Mouse (Mus musculus): ENCODE measurements around the gene Etv6. TPM values are rescaled to one million over a fixed set of nuclear protein-coding genes. Genes with fewer than 3 reads are reported as not detected.

The Etv6 gene
- polyA plus RNA-seq, 1 experiment from 2014 or later, result 13.0 TPM

- H3K4me1 ChIP-seq (replicated peaks; ENCODE audit: control insufficient read depth, insufficient read depth, low read length), result peaks cover 34% of the 10 kb centered on the region
Measured at GRCm38 (mm10) chr6:134115219-134115968, 79.9 kb downstream of the Etv6 start.

GRCm38 (mm10) chr6:134117380-134117938, 82.0 kb downstream of the Etv6 start:
- Histone ChIP-seq H3K9ac (ENCODE audit: low read depth, low read length) (no peak overlapping the region), H3K9me3 (ENCODE audit: control insufficient read depth, low read length) (no peaks in the 10 kb centered on the region), H3K27me3 (replicated peaks; ENCODE audit: control insufficient read depth, insufficient read depth, low read length) (no peaks in the 10 kb centered on the region), H3K4me1 (replicated peaks; ENCODE audit: control insufficient read depth, insufficient read depth, low read length) (peaks cover 27% of the 10 kb centered on the region), H3K36me3 (ENCODE audit: control insufficient read depth, insufficient read depth, low read length) (no peaks in the 10 kb centered on the region), H3K27ac (ENCODE audit: low read depth, low read length) (no peak overlapping the region), H3K4me2 (no peak overlapping the region), H3K4me3 (ENCODE audit: low read depth, low read length) (no peak overlapping the region)
- no peak for DNase-seq (ENCODE audit: low spot score)
- no peak for ATAC-seq (replicated peaks; ENCODE audit: low FRiP score)
- 72% methylated on average over 13 of the region's 13 CpGs for WGBS

More at GRCm38 (mm10) chr6:134115219-134115968, 79.9 kb downstream of the Etv6 start:
- Histone ChIP-seq H3K27me3 (replicated peaks; ENCODE audit: control insufficient read depth, insufficient read depth, low read length) (no peaks in the 10 kb centered on the region), H3K36me3 (ENCODE audit: control insufficient read depth, insufficient read depth, low read length) (no peaks in the 10 kb centered on the region), H3K9me3 (ENCODE audit: control insufficient read depth, low read length) (no peaks in the 10 kb centered on the region), H3K27ac (ENCODE audit: low read depth, low read length) (no peak overlapping the region), H3K9ac (ENCODE audit: low read depth, low read length) (no peak overlapping the region), H3K4me2 (no peak overlapping the region), H3K4me3 (ENCODE audit: low read depth, low read length) (no peak overlapping the region)
- ATAC-seq (replicated peaks; ENCODE audit: low FRiP score) (no peak), DNase-seq (ENCODE audit: low spot score) (no peak)
- WGBS, result 71% methylated on average over 14 of the region's 14 CpGs

DNA sequence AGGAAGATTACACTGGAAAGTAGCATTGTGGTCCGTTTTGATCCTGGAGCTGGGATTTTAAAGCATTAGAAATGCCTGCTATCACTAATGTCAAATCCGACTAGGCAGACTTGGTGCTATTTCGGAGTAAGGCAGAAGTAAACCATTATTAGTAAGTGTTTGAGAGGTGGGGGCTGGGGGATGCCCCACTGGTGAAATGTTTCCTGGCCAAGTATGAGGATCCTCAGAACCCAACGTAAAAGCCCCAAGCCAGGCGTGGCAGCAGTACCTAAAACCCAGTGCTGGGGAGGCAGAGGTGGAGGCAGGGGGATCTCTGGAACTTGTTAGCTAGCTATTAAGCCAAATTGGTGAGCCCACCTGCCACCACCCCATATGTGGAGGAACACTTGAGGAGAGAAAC, 83.0 kb downstream of the Etv6 start:
- no peak overlapping the region for H3K27ac ChIP-seq (ENCODE audit: low read depth, low read length)
- no peaks in the 10 kb centered on the region for H3K36me3 ChIP-seq (ENCODE audit: control insufficient read depth, insufficient read depth, low read length)
- no peak for DNase-seq (ENCODE audit: low spot score)

GRCm38 (mm10) chr6:134119136-134119535, 83.6 kb downstream of the Etv6 start:
- no peaks in the 10 kb centered on the region for H3K9me3 ChIP-seq (ENCODE audit: control insufficient read depth, low read length)
- ATAC-seq (replicated peaks; ENCODE audit: low FRiP score), result no peak
- no peak overlapping the region for H3K4me2 ChIP-seq
- 41% methylated on average over 4 of the region's 4 CpGs for WGBS
- DNase-seq (ENCODE audit: low spot score), result no peak
- H3K27ac ChIP-seq (ENCODE audit: low read depth, low read length), result no peak overlapping the region; the same call in 1 of the 2 replicates
- H3K36me3 ChIP-seq (ENCODE audit: control insufficient read depth, insufficient read depth, low read length), result no peaks in the 10 kb centered on the region
- no peak overlapping the region for H3K4me3 ChIP-seq (ENCODE audit: low read depth, low read length)
- peaks cover 20% of the 10 kb centered on the region for H3K4me1 ChIP-seq (replicated peaks; ENCODE audit: control insufficient read depth, insufficient read depth, low read length)
- no peak overlapping the region for H3K9ac ChIP-seq (ENCODE audit: low read depth, low read length)
- H3K27me3 ChIP-seq (replicated peaks; ENCODE audit: control insufficient read depth, insufficient read depth, low read length), result no peaks in the 10 kb centered on the region

More for the DNA sequence above, 83.0 kb downstream of the Etv6 start:
- H3K9me3 ChIP-seq (ENCODE audit: control insufficient read depth, low read length), result no peaks in the 10 kb centered on the region
- no peak overlapping the region for H3K4me3 ChIP-seq (ENCODE audit: low read depth, low read length)
- 72% methylated on average over 5 of the region's 5 CpGs for WGBS
- no peaks in the 10 kb centered on the region for H3K27me3 ChIP-seq (replicated peaks; ENCODE audit: control insufficient read depth, insufficient read depth, low read length)
- no peak overlapping the region for H3K9ac ChIP-seq (ENCODE audit: low read depth, low read length)
- peaks cover 20% of the 10 kb centered on the region for H3K4me1 ChIP-seq (replicated peaks; ENCODE audit: control insufficient read depth, insufficient read depth, low read length)
- ATAC-seq (replicated peaks; ENCODE audit: low FRiP score), result no peak
- H3K4me2 ChIP-seq, result no peak overlapping the region

DNA sequence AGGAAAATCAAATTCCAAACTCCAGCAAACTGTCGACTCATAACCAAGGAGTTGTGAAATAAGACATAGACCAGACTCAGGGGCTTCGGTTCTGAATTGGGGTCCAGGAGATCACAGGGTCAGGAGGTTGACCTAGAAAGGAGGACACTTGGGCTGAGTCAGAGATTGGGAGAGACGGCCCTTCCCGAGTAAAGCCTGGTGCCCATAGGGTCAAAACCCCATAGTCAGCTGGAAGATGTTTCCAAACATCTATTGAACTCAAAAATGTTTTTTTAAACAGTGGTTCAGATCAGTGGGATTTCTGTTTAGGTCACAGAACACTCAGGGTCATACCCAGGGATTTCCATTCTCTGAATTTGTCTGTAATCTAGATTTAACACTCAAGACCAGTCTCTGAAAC, 84.7 kb downstream of the Etv6 start:
- no peaks in the 10 kb centered on the region for H3K27me3 ChIP-seq (replicated peaks; ENCODE audit: control insufficient read depth, insufficient read depth, low read length)
- H3K4me2 ChIP-seq, result no peak overlapping the region
- H3K9me3 ChIP-seq (ENCODE audit: control insufficient read depth, low read length), result no peaks in the 10 kb centered on the region
- WGBS, result 50% methylated on average over 4 of the region's 4 CpGs
- no peak overlapping the region for H3K9ac ChIP-seq (ENCODE audit: low read depth, low read length)
- ATAC-seq (replicated peaks; ENCODE audit: low FRiP score), result no peak
- no peak overlapping the region for H3K27ac ChIP-seq (ENCODE audit: low read depth, low read length)
- peaks cover 27% of the 10 kb centered on the region for H3K4me1 ChIP-seq (replicated peaks; ENCODE audit: control insufficient read depth, insufficient read depth, low read length)
- DNase-seq (ENCODE audit: low spot score), result no peak
- H3K4me3 ChIP-seq (ENCODE audit: low read depth, low read length), result no peak overlapping the region
- H3K36me3 ChIP-seq (ENCODE audit: control insufficient read depth, insufficient read depth, low read length), result no peaks in the 10 kb centered on the region; the same call in 1 of the 2 replicates

GRCm38 (mm10) chr6:134120712-134121111, 85.2 kb downstream of the Etv6 start:
- Histone ChIP-seq H3K4me3 (ENCODE audit: low read depth, low read length) (no peak overlapping the region), H3K27ac (ENCODE audit: low read depth, low read length) (no peak overlapping the region), H3K9ac (ENCODE audit: low read depth, low read length) (no peak overlapping the region), H3K4me1 (replicated peaks; ENCODE audit: control insufficient read depth, insufficient read depth, low read length) (peaks cover 31% of the 10 kb centered on the region), H3K27me3 (replicated peaks; ENCODE audit: control insufficient read depth, insufficient read depth, low read length) (no peaks in the 10 kb centered on the region), H3K36me3 (ENCODE audit: control insufficient read depth, insufficient read depth, low read length) (no peaks in the 10 kb centered on the region; the same call in 1 of the 2 replicates), H3K4me2 (no peak overlapping the region), H3K9me3 (ENCODE audit: control insufficient read depth, low read length) (no peaks in the 10 kb centered on the region)
- ATAC-seq (replicated peaks; ENCODE audit: low FRiP score) (no peak), DNase-seq (ENCODE audit: low spot score) (no peak)
- 63% methylated on average over 12 of the region's 12 CpGs for WGBS

GRCm38 (mm10) chr6:134122945-134123344, 87.4 kb downstream of the Etv6 start:
- 90% methylated on average over 5 of the region's 5 CpGs for WGBS
- H3K4me2 ChIP-seq, result no peak overlapping the region
- no peak for ATAC-seq (replicated peaks; ENCODE audit: low FRiP score)
- no peak for DNase-seq (ENCODE audit: low spot score)
- H3K9me3 ChIP-seq (ENCODE audit: control insufficient read depth, low read length), result no peaks in the 10 kb centered on the region
- H3K27ac ChIP-seq (ENCODE audit: low read depth, low read length), result no peak overlapping the region
- no peak overlapping the region for H3K9ac ChIP-seq (ENCODE audit: low read depth, low read length)
- H3K27me3 ChIP-seq (replicated peaks; ENCODE audit: control insufficient read depth, insufficient read depth, low read length), result no peaks in the 10 kb centered on the region
- no peaks in the 10 kb centered on the region; the same call in 1 of the 2 replicates for H3K36me3 ChIP-seq (ENCODE audit: control insufficient read depth, insufficient read depth, low read length)
- H3K4me3 ChIP-seq (ENCODE audit: low read depth, low read length), result no peak overlapping the region
- H3K4me1 ChIP-seq (replicated peaks; ENCODE audit: control insufficient read depth, insufficient read depth, low read length), result peaks cover 20% of the 10 kb centered on the region

DNA sequence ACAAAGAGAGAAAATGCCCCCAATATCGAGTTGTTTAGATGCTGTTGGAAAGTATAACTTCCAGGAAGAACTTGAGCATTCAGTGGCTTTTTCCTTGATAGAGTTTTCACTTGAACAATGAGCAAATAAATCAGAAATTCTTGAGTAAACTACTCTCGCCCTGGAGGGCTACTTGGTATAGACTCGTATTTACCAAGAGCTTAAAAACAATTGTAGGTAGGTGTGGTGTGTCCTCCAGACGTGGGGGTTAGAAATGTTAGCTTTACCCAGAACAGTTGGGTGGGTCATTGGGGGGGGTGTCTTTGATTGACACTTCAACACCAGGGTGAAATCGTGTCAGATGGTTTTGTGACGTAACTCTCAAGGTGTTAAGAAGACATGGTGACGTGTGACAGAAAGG, 88.0 kb downstream of the Etv6 start:
- DNase-seq (ENCODE audit: low spot score) (no peak), ATAC-seq (replicated peaks; ENCODE audit: low FRiP score) (no peak)
- H3K4me3 ChIP-seq (ENCODE audit: low read depth, low read length), result no peak overlapping the region
- H3K9me3 ChIP-seq (ENCODE audit: control insufficient read depth, low read length), result no peaks in the 10 kb centered on the region
- H3K9ac ChIP-seq (ENCODE audit: low read depth, low read length), result no peak overlapping the region
- no peak overlapping the region for H3K27ac ChIP-seq (ENCODE audit: low read depth, low read length)
- no peaks in the 10 kb centered on the region for H3K27me3 ChIP-seq (replicated peaks; ENCODE audit: control insufficient read depth, insufficient read depth, low read length)
- H3K4me1 ChIP-seq (replicated peaks; ENCODE audit: control insufficient read depth, insufficient read depth, low read length), result peaks cover 20% of the 10 kb centered on the region
- H3K4me2 ChIP-seq, result no peak overlapping the region
- H3K36me3 ChIP-seq (ENCODE audit: control insufficient read depth, insufficient read depth, low read length), result no peaks in the 10 kb centered on the region; the same call in 1 of the 2 replicates
- WGBS, result 81% methylated on average over 7 of the region's 7 CpGs

- Histone ChIP-seq H3K27me3 (replicated peaks; ENCODE audit: control insufficient read depth, insufficient read depth, low read length) (no peaks in the 10 kb centered on the region), H3K4me3 (ENCODE audit: low read depth, low read length) (no peak overlapping the region), H3K4me1 (replicated peaks; ENCODE audit: control insufficient read depth, insufficient read depth, low read length) (peaks cover 16% of the 10 kb centered on the region), H3K4me2 (no peak overlapping the region), H3K36me3 (ENCODE audit: control insufficient read depth, insufficient read depth, low read length) (peaks cover 4% of the 10 kb centered on the region; the same call in 1 of the 2 replicates), H3K9me3 (ENCODE audit: control insufficient read depth, low read length) (no peaks in the 10 kb centered on the region), H3K27ac (ENCODE audit: low read depth, low read length) (no peak overlapping the region), H3K9ac (ENCODE audit: low read depth, low read length) (no peak overlapping the region)
- no peak for DNase-seq (ENCODE audit: low spot score)
- ATAC-seq (replicated peaks; ENCODE audit: low FRiP score), result 0 out of 2 replicates have a peak, but pooled peaks have one; percentile 60
- WGBS, result 76% methylated on average over 10 of the region's 10 CpGs
Measured at GRCm38 (mm10) chr6:134124256-134124655, 88.8 kb downstream of the Etv6 start.
